Mouse (Mus musculus) telencephalon, adult 2 months (tissue): ENCODE results near the gene Rcan1.
"Not testable (repeated sequence)": the region's sequence is repeated elsewhere in the genome, so short reads cannot be mapped to it uniquely, and the experiment has no call there.

Source experiments
- DNase-seq: peaks from one replicate; pipeline ENCODE4 v3.0.0-alpha.2; 2011; ENCODE audit warnings: low read depth, low spot score

The Rcan1 gene

GRCm38 (mm10) chr16:92435431-92435985 is 35.2 kb downstream of the Rcan1 start:
- no peak for DNase-seq

- no peak for DNase-seq
Measured at GRCm38 (mm10) chr16:92433176-92433575, 37.5 kb downstream of the Rcan1 start.

DNA sequence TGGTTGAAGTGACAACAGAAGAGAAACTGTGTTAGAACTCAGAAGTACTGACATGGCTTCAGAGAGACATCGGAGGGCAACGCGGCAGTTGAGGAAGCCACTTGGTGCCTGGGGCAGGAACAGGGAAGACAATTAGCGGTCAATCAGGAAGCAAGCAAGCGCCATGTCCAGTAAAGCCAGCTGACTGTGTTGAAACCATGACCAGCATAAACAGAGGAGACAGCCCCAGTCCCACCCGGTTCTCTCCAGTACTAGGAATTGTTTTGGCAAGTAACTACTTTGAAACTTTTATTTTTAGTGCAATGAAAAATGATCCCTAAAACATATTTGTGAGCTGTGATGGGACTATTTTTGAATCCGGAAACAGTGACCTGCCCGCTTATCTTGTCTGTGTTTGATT is 39.9 kb downstream of the Rcan1 start:
- DNase-seq = no peak

DNA sequence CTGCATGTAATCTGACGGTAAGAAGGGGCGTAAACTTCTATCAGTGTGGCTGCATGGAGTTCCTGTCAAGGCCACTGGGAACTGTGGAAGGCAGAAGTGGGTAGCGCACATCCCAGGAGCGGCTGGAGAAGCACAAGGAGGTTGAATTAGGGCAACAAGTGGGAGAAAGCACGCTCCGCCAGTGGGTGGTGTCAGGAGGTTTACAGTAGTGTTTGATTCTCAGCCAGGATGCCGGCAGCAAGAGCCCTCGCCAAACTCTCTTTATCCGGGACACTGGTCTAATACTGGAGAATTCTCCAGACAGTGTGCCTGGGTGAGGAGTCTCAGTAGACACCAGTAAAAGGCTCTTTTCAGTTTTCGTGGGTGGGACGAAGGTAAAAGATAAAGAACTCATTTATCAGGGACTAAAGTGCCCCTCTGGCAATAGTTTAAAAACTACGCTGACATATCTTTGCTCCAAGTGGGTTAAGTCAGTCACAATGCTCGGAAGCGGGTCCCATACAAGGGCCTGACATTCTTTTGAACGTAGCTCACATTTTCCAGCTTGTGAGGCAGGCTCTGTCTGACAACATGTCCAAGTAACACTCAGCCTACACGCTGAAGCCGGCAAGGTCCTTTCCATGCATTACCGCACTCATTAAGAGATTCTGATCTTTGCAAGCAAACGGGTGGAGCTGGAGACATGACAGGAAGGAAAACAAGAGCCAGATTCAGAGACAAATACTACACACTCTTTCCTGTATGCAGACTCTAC is 42.3 kb downstream of the Rcan1 start:
- DNase-seq = no peak

DNA sequence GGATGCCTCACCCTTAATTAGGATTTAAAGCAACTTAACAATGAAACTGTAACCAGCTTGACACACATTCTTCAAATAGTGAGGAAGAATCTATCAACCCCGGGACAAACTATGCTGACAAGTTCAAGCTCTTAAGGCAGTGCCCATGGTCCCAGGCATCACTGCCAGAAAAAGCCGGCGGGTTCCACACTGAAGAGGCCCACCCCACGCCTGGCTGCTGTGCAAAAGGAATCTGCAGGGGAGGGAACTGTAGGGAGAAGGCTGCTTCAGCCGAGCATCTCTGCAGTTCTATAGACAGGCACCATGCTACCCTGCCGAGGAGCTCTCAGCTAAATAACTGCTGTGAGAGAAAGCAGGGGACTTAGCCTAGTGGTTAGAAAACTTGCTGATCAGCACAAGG is 44.0 kb downstream of the Rcan1 start:
- DNase-seq = no peak

DNA sequence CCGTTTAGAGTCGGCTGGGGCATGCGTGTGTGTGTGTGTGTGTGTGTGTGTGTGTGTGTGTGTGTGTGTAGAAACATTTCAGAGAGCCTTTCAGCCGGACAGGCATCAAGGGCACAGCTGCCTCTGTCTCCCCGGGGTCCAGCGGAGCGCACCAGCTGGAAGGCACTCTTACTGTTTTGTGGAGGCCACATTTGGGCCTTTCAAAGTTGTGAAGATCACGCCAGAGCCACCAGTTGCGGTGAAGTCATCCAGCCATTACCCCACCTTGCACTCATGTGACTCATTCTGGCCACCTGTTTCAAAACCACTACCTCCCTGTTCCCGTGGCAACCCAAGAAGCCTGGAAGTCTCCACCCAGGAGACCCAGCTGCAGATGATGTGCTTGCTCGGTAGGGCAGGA is 44.8 kb downstream of the Rcan1 start:
- DNase-seq = no peak

GRCm38 (mm10) chr16:92423363-92423762 is 47.3 kb downstream of the Rcan1 start:
- no peak for DNase-seq

GRCm38 (mm10) chr16:92422435-92423362 is 48.0 kb downstream of the Rcan1 start:
- no peak for DNase-seq

DNA sequence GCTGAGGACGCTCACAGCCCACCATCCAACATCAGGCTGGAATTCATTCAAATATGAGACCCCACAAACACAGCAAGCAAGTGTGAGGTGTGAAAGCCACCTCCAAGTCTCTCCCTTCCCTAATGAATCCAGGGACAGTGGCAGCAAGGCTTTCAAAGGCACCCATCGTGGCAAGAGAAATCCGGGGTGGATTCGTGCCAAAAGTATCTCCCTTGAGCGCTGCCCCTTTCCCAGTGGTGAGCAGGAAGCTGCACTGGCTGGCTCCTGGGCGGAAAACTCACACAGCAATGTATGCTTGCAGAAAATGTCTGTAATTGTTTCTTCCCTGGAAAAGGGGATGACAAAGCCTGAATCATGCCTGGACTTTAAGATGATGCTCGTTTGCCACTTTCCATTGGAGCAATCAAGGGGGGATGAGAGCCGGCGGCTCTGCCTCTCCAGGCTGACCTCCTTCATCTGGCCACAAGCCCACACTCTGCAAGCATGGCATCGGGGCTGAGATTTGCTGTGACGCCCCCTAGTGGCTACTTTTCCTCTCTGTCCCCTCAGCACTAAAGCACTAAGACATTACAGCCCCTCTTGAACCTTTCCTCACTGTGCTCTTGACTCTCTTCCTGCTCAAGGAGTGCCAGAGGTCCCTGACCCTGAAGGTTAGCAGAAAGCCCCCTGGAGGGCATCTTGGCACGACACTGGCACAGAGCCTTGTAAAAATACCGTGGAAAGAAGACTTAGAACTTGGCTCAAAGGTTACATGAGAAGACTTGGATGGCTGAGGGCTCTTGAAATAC is 49.3 kb downstream of the Rcan1 start:
- no peak for DNase-seq

- DNase-seq = no peak
Measured at GRCm38 (mm10) chr16:92420641-92421040, 50.0 kb downstream of the Rcan1 start.

GRCm38 (mm10) chr16:92419099-92419498 is 51.6 kb downstream of the Rcan1 start:
- DNase-seq = no peak

GRCm38 (mm10) chr16:92417267-92417666 is 53.4 kb downstream of the Rcan1 start:
- DNase-seq = no peak

- no peak for DNase-seq
Measured at GRCm38 (mm10) chr16:92415702-92416118, 55.0 kb downstream of the Rcan1 start.

DNA sequence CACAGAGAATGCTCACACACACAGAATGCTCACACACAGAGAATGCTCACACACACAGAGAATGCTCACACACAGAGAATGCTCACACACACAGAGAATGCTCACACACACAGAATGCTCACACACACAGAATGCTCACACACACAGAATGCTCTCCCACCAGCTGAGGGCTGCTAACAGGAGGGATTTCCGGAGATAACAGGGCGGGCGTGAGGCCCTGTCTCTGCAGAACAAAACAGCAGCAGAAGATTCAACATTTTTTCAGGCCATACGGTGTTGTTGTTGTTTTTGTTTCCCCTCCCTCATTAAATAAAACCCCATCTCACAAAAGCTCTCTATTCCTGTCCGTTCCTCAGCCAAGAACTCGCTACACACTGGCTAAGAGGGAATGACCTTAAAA is 55.6 kb downstream of the Rcan1 start:
- not testable (repeated sequence) for DNase-seq

- DNase-seq = no peak
Measured at GRCm38 (mm10) chr16:92412888-92413287, 57.8 kb downstream of the Rcan1 start.

- no peak for DNase-seq
Measured at GRCm38 (mm10) chr16:92411981-92412706, 58.5 kb downstream of the Rcan1 start.

DNA sequence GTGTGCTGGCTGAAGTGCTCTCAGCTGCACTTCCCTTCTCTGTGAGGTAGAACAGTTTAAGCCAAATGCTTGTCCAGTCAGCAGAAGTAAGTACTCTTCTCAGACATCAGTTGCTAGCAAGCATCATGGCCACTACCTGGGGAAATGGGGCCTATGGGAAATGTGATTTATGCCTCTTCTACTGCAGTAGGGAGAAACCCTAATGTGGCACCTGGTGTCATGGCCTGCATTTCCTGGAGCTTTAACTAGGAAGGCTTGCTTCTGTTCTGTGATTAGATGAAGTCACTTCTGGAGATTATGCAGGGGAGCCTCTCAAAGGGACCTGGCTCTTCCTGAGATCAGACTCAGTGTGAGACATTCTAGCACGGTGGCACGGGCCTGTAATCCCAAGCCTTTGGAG is 60.3 kb downstream of the Rcan1 start:
- no peak for DNase-seq

DNA sequence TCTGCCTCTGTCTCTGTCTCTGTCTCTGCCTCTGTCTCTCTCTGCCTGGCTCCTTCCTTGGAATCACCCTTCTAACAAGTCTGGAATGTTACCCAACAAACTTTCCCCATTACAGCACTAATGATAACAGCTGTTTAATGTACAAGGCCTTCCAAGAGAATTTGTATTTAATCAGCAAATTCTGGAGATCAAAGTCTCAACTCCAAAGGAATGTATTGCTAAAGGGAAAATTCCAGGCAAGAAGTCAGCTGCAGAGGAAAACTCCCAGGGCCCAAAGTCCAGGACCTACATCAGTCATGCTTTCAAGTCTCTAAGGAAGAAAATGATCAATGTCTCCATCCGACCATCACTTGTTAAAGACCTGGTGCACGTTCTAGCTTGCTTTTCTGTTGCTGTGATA is 62.8 kb downstream of the Rcan1 start:
- DNase-seq = no peak

GRCm38 (mm10) chr16:92404141-92404540 is 66.5 kb downstream of the Rcan1 start:
- DNase-seq = no peak

- DNase-seq = no peak
Measured at GRCm38 (mm10) chr16:92403069-92403468, 67.6 kb downstream of the Rcan1 start.

GRCm38 (mm10) chr16:92402216-92402615 is 68.5 kb downstream of the Rcan1 start:
- DNase-seq = no peak
